Comparison of ENCODE assay signal across 10 mouse cellular contexts in genomic region chr3:88535005-88535404, GRCm38 (mm10). TPM values are rescaled to one million over a fixed set of nuclear protein-coding genes. Genes with fewer than 3 reads are reported as not detected.
A peak's percentile ranks its signal among the peaks of the same experiment; 100 is the strongest.
DNase-seq lines count a peak whose midpoint lies in the region; ATAC-seq and TF ChIP-seq lines count a peak whose summit lies in the region.
"Had no signal": no experiment of that assay in that cellular context is flagged by ENCODE, and none has a peak within 500 bp of the region (broad histone marks: within the 10 kb centered on the region; RNA-seq: fewer than 3 reads in every experiment).

No protein-coding gene starts in this region.

- peak overlapping the region; percentile 74 for H3K4me2 ChIP-seq in heart, embryonic 15.5 days
- H3K4me2 ChIP-seq in embryonic facial prominence, embryonic 12.5 days (replicated peaks) = peak overlapping the region; percentile 96
- peak overlapping the region; percentile 95 for H3K4me2 ChIP-seq in hindbrain, embryonic 12.5 days (replicated peaks)
- H3K4me2 ChIP-seq in midbrain, embryonic 13.5 days (replicated peaks) = peak overlapping the region; percentile 89

- WGBS in heart, embryonic 15.5 days = 49% methylated on average over 3 of the region's 3 CpGs
- WGBS in heart, adult 2 months = 78% methylated on average over 3 of the region's 3 CpGs
- 2% methylated on average over 3 of the region's 3 CpGs for WGBS in embryonic facial prominence, embryonic 12.5 days
- WGBS in hindbrain, embryonic 12.5 days = 4% methylated on average over 3 of the region's 3 CpGs
- WGBS in midbrain, embryonic 13.5 days = 7% methylated on average over 3 of the region's 3 CpGs

- no peak for ATAC-seq in heart, embryonic 15.5 days (replicated peaks; ENCODE audit: insufficient number of reproducible peaks, insufficient read depth, low FRiP score, low read depth)
- no peak for ATAC-seq in embryonic facial prominence, embryonic 12.5 days (ENCODE audit: insufficient number of reproducible peaks, insufficient read depth, low FRiP score, low TSS enrichment)
- no peak for ATAC-seq in hindbrain, embryonic 12.5 days (ENCODE audit: low FRiP score)
- no peak for ATAC-seq in midbrain, embryonic 13.5 days

- no peak for DNase-seq in heart, adult 2 months
- DNase-seq in adrenal gland, postnatal 10 days = no peak
- no peak for DNase-seq in left cerebral cortex, postnatal 14 days (ENCODE audit: low spot score in 2 of 2)
- DNase-seq in layer of hippocampus, postnatal 25 days (ENCODE audit: extremely low spot score in 1 of 2, low spot score in 1 of 2) = no peak
- DNase-seq: cerebellum, adult 11 months; kidney, adult 8-10 months had no signal

- no peak for TF ChIP-seq POLR2A in heart, adult 2 months (IDR thresholded peaks at IDR 0.05; ENCODE audit: insufficient read depth, low read depth, low read length)

- H3K27ac ChIP-seq in heart, embryonic 15.5 days = 0 out of 2 replicates have a peak overlapping the region, but pooled peaks have one; percentile 89
- H3K27ac ChIP-seq in heart, adult 2 months = no peak overlapping the region
- peak overlapping the region; percentile 99 for H3K27ac ChIP-seq in embryonic facial prominence, embryonic 12.5 days
- peak overlapping the region; percentile 99 for H3K27ac ChIP-seq in hindbrain, embryonic 12.5 days
- peak overlapping the region; percentile 99 for H3K27ac ChIP-seq in midbrain, embryonic 13.5 days

- H3K9me3 ChIP-seq in heart, embryonic 15.5 days (replicated peaks) = no peaks in the 10 kb centered on the region
- H3K9me3 ChIP-seq in embryonic facial prominence, embryonic 12.5 days = no peaks in the 10 kb centered on the region
- no peaks in the 10 kb centered on the region for H3K9me3 ChIP-seq in hindbrain, embryonic 12.5 days (replicated peaks)
- H3K9me3 ChIP-seq in midbrain, embryonic 13.5 days = no peaks in the 10 kb centered on the region

- no peaks in the 10 kb centered on the region for H3K79me2 ChIP-seq in heart, adult 2 months (replicated peaks; ENCODE audit: control insufficient read depth, insufficient read depth, low read length)

- no peak for TF ChIP-seq EP300 in heart, adult 2 months (IDR thresholded peaks at IDR 0.05; ENCODE audit: insufficient read depth, low read depth, low read length)

- peaks cover 26% of the 10 kb centered on the region; the same call in 1 of the 2 replicates for H3K36me3 ChIP-seq in heart, embryonic 15.5 days
- H3K36me3 ChIP-seq in heart, adult 2 months (ENCODE audit: control insufficient read depth, insufficient read depth, low read length) = no peaks in the 10 kb centered on the region
- H3K36me3 ChIP-seq in embryonic facial prominence, embryonic 12.5 days = peaks cover 34% of the 10 kb centered on the region
- H3K36me3 ChIP-seq in hindbrain, embryonic 12.5 days = peaks cover 39% of the 10 kb centered on the region
- peaks cover 35% of the 10 kb centered on the region for H3K36me3 ChIP-seq in midbrain, embryonic 13.5 days

- H3K9ac ChIP-seq in heart, embryonic 15.5 days = no peak overlapping the region
- H3K9ac ChIP-seq in heart, adult 2 months (ENCODE audit: low read depth, low read length) = no peak overlapping the region
- peak overlapping the region; percentile 98 for H3K9ac ChIP-seq in embryonic facial prominence, embryonic 12.5 days
- H3K9ac ChIP-seq in hindbrain, embryonic 12.5 days = peak overlapping the region; percentile 99
- peak overlapping the region; percentile 100 for H3K9ac ChIP-seq in midbrain, embryonic 13.5 days (replicated peaks)

- intact Hi-C loops in heart, adult 2 months (cut with DNase I) = loop anchor here (2.0 kb wide), 1 partner anchor 18 kb away; the partner anchor contains the start of genes Lamtor2 and Ubqln4
- intact Hi-C loops in left cerebral cortex, postnatal 14 days (cut with DNase I) = no loop called here

- no peak for TF ChIP-seq CTCF in heart, adult 2 months (IDR thresholded peaks at IDR 0.05)

- no peaks in the 10 kb centered on the region for H3K27me3 ChIP-seq in heart, embryonic 15.5 days
- no peaks in the 10 kb centered on the region for H3K27me3 ChIP-seq in heart, adult 2 months (ENCODE audit: control insufficient read depth, insufficient read depth, low read length)
- H3K27me3 ChIP-seq in embryonic facial prominence, embryonic 12.5 days = no peaks in the 10 kb centered on the region
- H3K27me3 ChIP-seq in hindbrain, embryonic 12.5 days = no peaks in the 10 kb centered on the region
- no peaks in the 10 kb centered on the region for H3K27me3 ChIP-seq in midbrain, embryonic 13.5 days

- H3K4me3 ChIP-seq in heart, embryonic 15.5 days = peak overlapping the region; percentile 94
- H3K4me3 ChIP-seq in heart, adult 2 months = no peak overlapping the region
- peak overlapping the region; percentile 85 for H3K4me3 ChIP-seq in embryonic facial prominence, embryonic 12.5 days
- peak overlapping the region; percentile 94 for H3K4me3 ChIP-seq in hindbrain, embryonic 12.5 days
- peak overlapping the region; percentile 94 for H3K4me3 ChIP-seq in midbrain, embryonic 13.5 days (replicated peaks)

- H3K4me1 ChIP-seq in heart, embryonic 15.5 days (replicated peaks) = peaks cover 61% of the 10 kb centered on the region
- H3K4me1 ChIP-seq in heart, adult 2 months (ENCODE audit: control insufficient read depth, insufficient read depth, low read length) = peaks cover 3% of the 10 kb centered on the region; the same call in 1 of the 2 replicates
- peaks cover 58% of the 10 kb centered on the region for H3K4me1 ChIP-seq in embryonic facial prominence, embryonic 12.5 days
- H3K4me1 ChIP-seq in hindbrain, embryonic 12.5 days = peaks cover 62% of the 10 kb centered on the region
- H3K4me1 ChIP-seq in midbrain, embryonic 13.5 days (replicated peaks) = peaks cover 64% of the 10 kb centered on the region

RNA-seq across cellular contexts. Expression of gene Mex3a, which starts 2.8 kb away (rescaled TPM):
- polyA plus RNA-seq in heart, embryonic 15.5 days (2015; fragmentation: Nextera tagmentation; extraction: Ambion mirVana) = 6.5 and 8.0 TPM in 2 replicates
- total RNA-seq in heart, adult 2 months (2021) = under 1 TPM; 0.42 to 0.45 TPM
- 0.27 and 0.59 TPM in 2 replicates for polyA plus RNA-seq in heart, adult 2 months (2012; rRNA removed)
- 36.3 and 37.7 TPM in 2 replicates for polyA plus RNA-seq in embryonic facial prominence, embryonic 12.5 days (2016; fragmentation: Nextera tagmentation; extraction: Ambion mirVana)
- polyA plus RNA-seq in hindbrain, embryonic 12.5 days (2016; fragmentation: Nextera tagmentation; extraction: Ambion mirVana) = 44.2 and 44.5 TPM in 2 replicates
- 49.5 and 51.5 TPM in 2 replicates for polyA plus RNA-seq in midbrain, embryonic 13.5 days (2015; fragmentation: Nextera tagmentation; extraction: Ambion mirVana)
- 1 to 10 TPM; 5.5 to 5.6 TPM for total RNA-seq in adrenal gland, postnatal 10 days (2021)
- 1 to 10 TPM; 3.3 to 4.2 TPM for total RNA-seq in left cerebral cortex, postnatal 14 days (2021)
- 1 to 10 TPM; 4.3 to 4.6 TPM for total RNA-seq in layer of hippocampus, postnatal 25 days (2021)

RNA-seq across cellular contexts. Expression of gene Rab25, which starts 13.1 kb away (rescaled TPM):
- 0.92 and 4.0 TPM in 2 replicates for polyA plus RNA-seq in heart, embryonic 15.5 days (2015; fragmentation: Nextera tagmentation; extraction: Ambion mirVana)
- not detected for total RNA-seq in heart, adult 2 months (2021)
- polyA plus RNA-seq in heart, adult 2 months (2012; rRNA removed) = 2.2 TPM in 1 of 2 replicates, not detected in the other
- 4.0 and 5.5 TPM in 2 replicates for polyA plus RNA-seq in embryonic facial prominence, embryonic 12.5 days (2016; fragmentation: Nextera tagmentation; extraction: Ambion mirVana)
- 1.5 and 2.4 TPM in 2 replicates for polyA plus RNA-seq in hindbrain, embryonic 12.5 days (2016; fragmentation: Nextera tagmentation; extraction: Ambion mirVana)
- polyA plus RNA-seq in midbrain, embryonic 13.5 days (2015; fragmentation: Nextera tagmentation; extraction: Ambion mirVana) = not detected in 2 replicates
- not detected for total RNA-seq in adrenal gland, postnatal 10 days (2021)
- total RNA-seq in left cerebral cortex, postnatal 14 days (2021) = not detected
- total RNA-seq in layer of hippocampus, postnatal 25 days (2021) = not detected

RNA-seq across cellular contexts. Expression of gene Lamtor2, which starts 17.9 kb away (rescaled TPM):
- polyA plus RNA-seq in heart, embryonic 15.5 days (2015; fragmentation: Nextera tagmentation; extraction: Ambion mirVana) = 119 and 144 TPM in 2 replicates
- total RNA-seq in heart, adult 2 months (2021) = 100 to 1,000 TPM in 1 of 2 experiments, 10 to 100 TPM in 1; 94.3 to 104 TPM
- 118 TPM in 2 replicates for polyA plus RNA-seq in heart, adult 2 months (2012; rRNA removed)
- 144 and 146 TPM in 2 replicates for polyA plus RNA-seq in embryonic facial prominence, embryonic 12.5 days (2016; fragmentation: Nextera tagmentation; extraction: Ambion mirVana)
- polyA plus RNA-seq in hindbrain, embryonic 12.5 days (2016; fragmentation: Nextera tagmentation; extraction: Ambion mirVana) = 124 and 140 TPM in 2 replicates
- polyA plus RNA-seq in midbrain, embryonic 13.5 days (2015; fragmentation: Nextera tagmentation; extraction: Ambion mirVana) = 181 and 182 TPM in 2 replicates
- total RNA-seq in adrenal gland, postnatal 10 days (2021) = 100 to 1,000 TPM; 131 to 132 TPM
- 100 to 1,000 TPM; 108 to 109 TPM for total RNA-seq in left cerebral cortex, postnatal 14 days (2021)
- 100 to 1,000 TPM in 1 of 2 experiments, 10 to 100 TPM in 1; 99.5 to 115 TPM for total RNA-seq in layer of hippocampus, postnatal 25 days (2021)

RNA-seq across cellular contexts. Expression of gene Ubqln4, which starts 18.6 kb away (rescaled TPM):
- 30.0 and 34.9 TPM in 2 replicates for polyA plus RNA-seq in heart, embryonic 15.5 days (2015; fragmentation: Nextera tagmentation; extraction: Ambion mirVana)
- 10 to 100 TPM; 70.1 to 76.5 TPM for total RNA-seq in heart, adult 2 months (2021)
- 69.3 and 86.7 TPM in 2 replicates for polyA plus RNA-seq in heart, adult 2 months (2012; rRNA removed)
- 57.5 and 63.7 TPM in 2 replicates for polyA plus RNA-seq in embryonic facial prominence, embryonic 12.5 days (2016; fragmentation: Nextera tagmentation; extraction: Ambion mirVana)
- polyA plus RNA-seq in hindbrain, embryonic 12.5 days (2016; fragmentation: Nextera tagmentation; extraction: Ambion mirVana) = 59.4 and 60.7 TPM in 2 replicates
- 39.1 and 46.7 TPM in 2 replicates for polyA plus RNA-seq in midbrain, embryonic 13.5 days (2015; fragmentation: Nextera tagmentation; extraction: Ambion mirVana)
- 10 to 100 TPM; 63.9 to 73.1 TPM for total RNA-seq in adrenal gland, postnatal 10 days (2021)
- 10 to 100 TPM; 91.2 to 91.6 TPM for total RNA-seq in left cerebral cortex, postnatal 14 days (2021)
- 100 to 1,000 TPM; 113 to 114 TPM for total RNA-seq in layer of hippocampus, postnatal 25 days (2021)

RNA-seq across cellular contexts. Expression of gene Lmna, which starts 25.2 kb away (rescaled TPM):
- 110 and 131 TPM in 2 replicates for polyA plus RNA-seq in heart, embryonic 15.5 days (2015; fragmentation: Nextera tagmentation; extraction: Ambion mirVana)
- total RNA-seq in heart, adult 2 months (2021) = 100 to 1,000 TPM; 117 to 138 TPM
- 67.3 and 85.2 TPM in 2 replicates for polyA plus RNA-seq in heart, adult 2 months (2012; rRNA removed)
- 109 and 113 TPM in 2 replicates for polyA plus RNA-seq in embryonic facial prominence, embryonic 12.5 days (2016; fragmentation: Nextera tagmentation; extraction: Ambion mirVana)
- polyA plus RNA-seq in hindbrain, embryonic 12.5 days (2016; fragmentation: Nextera tagmentation; extraction: Ambion mirVana) = 48.9 and 61.6 TPM in 2 replicates
- 21.4 and 23.4 TPM in 2 replicates for polyA plus RNA-seq in midbrain, embryonic 13.5 days (2015; fragmentation: Nextera tagmentation; extraction: Ambion mirVana)
- total RNA-seq in adrenal gland, postnatal 10 days (2021) = 100 to 1,000 TPM; 102 to 104 TPM
- 10 to 100 TPM; 50.0 to 54.2 TPM for total RNA-seq in left cerebral cortex, postnatal 14 days (2021)
- 10 to 100 TPM; 35.6 to 38.8 TPM for total RNA-seq in layer of hippocampus, postnatal 25 days (2021)

Comparison
In these comparisons a context has a peak if more than half of its experiments do, and no peak if none do; other contexts are left out.
1. H3K9ac ChIP-seq: peak in embryonic facial prominence, embryonic 12.5 days (single experiment), hindbrain, embryonic 12.5 days (single experiment) and midbrain, embryonic 13.5 days (single experiment); none in heart, embryonic 15.5 days (single experiment) and heart, adult 2 months (single experiment).
2. Peak in every context shown above with its lines, with median percentiles within 50 percentile points of each other: H3K4me2 ChIP-seq.